Mouse (Mus musculus): ENCODE measurements at regions not wholly inside any gene's neighbourhood (a gene's known extent, or its start where the extent isn't known, plus 50 kb on each side); places are given as distances from the start of the nearest gene placed in this dataset.
"Not testable (repeated sequence)": the region's sequence is repeated elsewhere in the genome, so short reads cannot be mapped to it uniquely, and the experiment has no call there.

DNA sequence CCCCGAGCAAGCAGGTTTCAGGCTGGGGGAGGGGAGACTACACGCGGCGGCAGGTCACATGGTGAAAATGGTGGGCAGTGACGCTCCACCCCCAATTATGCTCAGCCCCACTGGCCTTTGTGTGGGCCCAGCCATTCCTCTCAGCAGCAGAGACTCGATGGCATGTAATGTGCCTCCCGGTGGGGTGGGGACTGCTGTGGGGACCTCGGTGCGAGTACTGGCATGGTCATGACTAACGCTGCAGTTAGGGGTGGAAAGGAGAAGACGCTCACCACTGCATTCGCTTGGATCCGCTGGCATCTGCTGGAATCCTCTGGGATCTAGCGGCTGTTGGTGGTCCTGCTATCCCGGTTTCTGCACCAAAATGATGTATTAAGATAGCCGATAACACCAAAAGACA lies 86.0 kb upstream of the Lemd2 start:
- H3K4me2 ChIP-seq (ENCODE audit: low read depth, low read length, poor library complexity, severe bottlenecking): no peak overlapping the region
- H3K27ac ChIP-seq (ENCODE audit: low read depth, low read length): no peak overlapping the region
- H3K4me3 ChIP-seq (ENCODE audit: low read depth, low read length): no peak overlapping the region
- no peak overlapping the region for H3K9ac ChIP-seq (replicated peaks; ENCODE audit: low read length, poor library complexity, severe bottlenecking)
- ATAC-seq (ENCODE audit: low FRiP score) (no peak), DNase-seq (ENCODE audit: low spot score) (no peak)
- no peak for TF ChIP-seq CTCF (IDR thresholded peaks at IDR 0.05)
- H3K36me3 ChIP-seq (ENCODE audit: insufficient read depth, low read length): no peaks in the 10 kb centered on the region
- 96% methylated on average over 16 of the region's 16 CpGs for WGBS
- no peaks in the 10 kb centered on the region for H3K9me3 ChIP-seq (ENCODE audit: low read length)
- H3K27me3 ChIP-seq (ENCODE audit: insufficient read depth, low read length): no peaks in the 10 kb centered on the region
- no peaks in the 10 kb centered on the region for H3K4me1 ChIP-seq (ENCODE audit: insufficient read depth, low read length)

DNA sequence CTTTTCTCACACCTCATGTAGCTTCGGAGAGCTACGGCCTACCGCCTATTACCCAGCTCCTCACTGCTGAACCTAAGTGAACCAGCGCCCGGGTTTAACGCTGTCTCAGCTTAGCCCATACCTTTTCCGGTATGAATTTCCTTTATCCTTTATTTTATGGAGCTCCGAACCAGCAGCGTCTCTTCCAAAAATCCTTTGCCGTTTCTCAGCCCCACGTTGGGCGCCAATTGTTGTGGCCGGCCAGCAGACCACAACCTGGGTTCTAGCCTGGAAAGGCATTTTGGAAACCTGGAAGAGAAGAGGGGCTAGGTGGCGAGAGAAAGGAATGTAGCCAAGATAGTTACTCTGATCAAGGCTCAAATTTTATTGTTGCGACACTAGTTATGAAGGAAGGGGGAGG lies 85.5 kb upstream of the Lemd2 start:
- not testable (repeated sequence) for H3K27me3 ChIP-seq (ENCODE audit: insufficient read depth, low read length); H3K36me3 ChIP-seq (ENCODE audit: insufficient read depth, low read length); ATAC-seq (ENCODE audit: low FRiP score); H3K9ac ChIP-seq (replicated peaks; ENCODE audit: low read length, poor library complexity, severe bottlenecking); H3K4me3 ChIP-seq (ENCODE audit: low read depth, low read length); H3K4me1 ChIP-seq (ENCODE audit: insufficient read depth, low read length); H3K4me2 ChIP-seq (ENCODE audit: low read depth, low read length, poor library complexity, severe bottlenecking); H3K9me3 ChIP-seq (ENCODE audit: low read length); H3K27ac ChIP-seq (ENCODE audit: low read depth, low read length); DNase-seq (ENCODE audit: low spot score)
- 93% methylated on average over 13 of the region's 15 CpGs for WGBS

DNA sequence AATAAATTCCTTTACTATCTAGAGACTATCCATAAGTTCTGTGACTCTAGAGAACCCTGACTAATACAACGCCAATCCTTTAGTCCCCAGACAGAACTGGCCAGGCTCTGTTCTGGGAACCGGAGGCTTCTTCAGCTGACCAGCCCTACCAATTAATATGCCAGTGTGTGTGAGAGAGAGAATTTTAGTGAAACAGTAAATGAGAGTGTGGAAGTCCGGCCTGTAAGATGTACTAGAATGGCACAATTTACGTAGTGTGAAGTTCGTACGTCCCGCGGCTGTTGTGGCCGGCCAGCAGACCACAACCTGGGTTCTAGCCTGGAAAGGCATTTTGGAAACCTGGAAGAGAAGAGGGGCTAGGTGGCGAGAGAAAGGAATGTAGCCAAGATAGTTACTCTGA lies 83.7 kb upstream of the Lemd2 start:
- WGBS: 97% methylated on average over 10 of the region's 10 CpGs
- not testable (repeated sequence) for ATAC-seq (ENCODE audit: low FRiP score)

DNA sequence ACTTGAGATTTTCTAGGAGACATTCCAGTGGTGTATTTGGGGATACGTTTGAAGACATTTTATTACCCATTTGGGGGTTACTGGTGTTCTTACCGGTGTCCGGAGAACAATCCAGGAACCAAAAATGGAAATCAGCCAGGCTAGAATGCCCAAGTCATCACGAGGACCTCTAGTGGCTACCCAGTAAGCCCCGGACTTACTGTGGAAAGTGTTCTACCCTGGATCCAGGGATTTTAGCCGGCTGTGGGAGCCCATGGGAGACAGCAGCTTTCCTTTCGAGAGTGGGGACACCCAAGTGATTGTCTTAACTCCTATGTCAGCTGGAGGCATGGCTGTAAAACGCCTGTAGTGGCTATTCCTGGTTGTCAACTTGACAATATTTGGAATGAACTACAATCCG lies 77.0 kb upstream of the Lemd2 start:
- H3K27me3 ChIP-seq (ENCODE audit: insufficient read depth, low read length): no peaks in the 10 kb centered on the region
- no peak overlapping the region for H3K4me3 ChIP-seq (ENCODE audit: low read depth, low read length)
- H3K9ac ChIP-seq (replicated peaks; ENCODE audit: low read length, poor library complexity, severe bottlenecking): no peak overlapping the region
- ATAC-seq (ENCODE audit: low FRiP score) (no peak), DNase-seq (ENCODE audit: low spot score) (no peak)
- no peaks in the 10 kb centered on the region for H3K4me1 ChIP-seq (ENCODE audit: insufficient read depth, low read length)
- 83% methylated on average over 9 of the region's 9 CpGs for WGBS
- H3K9me3 ChIP-seq (ENCODE audit: low read length): peaks cover 5% of the 10 kb centered on the region; the same call in 1 of the 2 replicates
- H3K4me2 ChIP-seq (ENCODE audit: low read depth, low read length, poor library complexity, severe bottlenecking): no peak overlapping the region
- no peak for TF ChIP-seq CTCF (IDR thresholded peaks at IDR 0.05)
- no peaks in the 10 kb centered on the region for H3K36me3 ChIP-seq (ENCODE audit: insufficient read depth, low read length)
- no peak overlapping the region for H3K27ac ChIP-seq (ENCODE audit: low read depth, low read length)

More for the DNA sequence above, 83.7 kb upstream of the Lemd2 start:
- H3K4me1 ChIP-seq (ENCODE audit: insufficient read depth, low read length); H3K9me3 ChIP-seq (ENCODE audit: low read length); H3K9ac ChIP-seq (replicated peaks; ENCODE audit: low read length, poor library complexity, severe bottlenecking); H3K36me3 ChIP-seq (ENCODE audit: insufficient read depth, low read length); H3K4me3 ChIP-seq (ENCODE audit: low read depth, low read length); H3K27ac ChIP-seq (ENCODE audit: low read depth, low read length); DNase-seq (ENCODE audit: low spot score); H3K27me3 ChIP-seq (ENCODE audit: insufficient read depth, low read length); H3K4me2 ChIP-seq (ENCODE audit: low read depth, low read length, poor library complexity, severe bottlenecking): not testable (repeated sequence)

DNA sequence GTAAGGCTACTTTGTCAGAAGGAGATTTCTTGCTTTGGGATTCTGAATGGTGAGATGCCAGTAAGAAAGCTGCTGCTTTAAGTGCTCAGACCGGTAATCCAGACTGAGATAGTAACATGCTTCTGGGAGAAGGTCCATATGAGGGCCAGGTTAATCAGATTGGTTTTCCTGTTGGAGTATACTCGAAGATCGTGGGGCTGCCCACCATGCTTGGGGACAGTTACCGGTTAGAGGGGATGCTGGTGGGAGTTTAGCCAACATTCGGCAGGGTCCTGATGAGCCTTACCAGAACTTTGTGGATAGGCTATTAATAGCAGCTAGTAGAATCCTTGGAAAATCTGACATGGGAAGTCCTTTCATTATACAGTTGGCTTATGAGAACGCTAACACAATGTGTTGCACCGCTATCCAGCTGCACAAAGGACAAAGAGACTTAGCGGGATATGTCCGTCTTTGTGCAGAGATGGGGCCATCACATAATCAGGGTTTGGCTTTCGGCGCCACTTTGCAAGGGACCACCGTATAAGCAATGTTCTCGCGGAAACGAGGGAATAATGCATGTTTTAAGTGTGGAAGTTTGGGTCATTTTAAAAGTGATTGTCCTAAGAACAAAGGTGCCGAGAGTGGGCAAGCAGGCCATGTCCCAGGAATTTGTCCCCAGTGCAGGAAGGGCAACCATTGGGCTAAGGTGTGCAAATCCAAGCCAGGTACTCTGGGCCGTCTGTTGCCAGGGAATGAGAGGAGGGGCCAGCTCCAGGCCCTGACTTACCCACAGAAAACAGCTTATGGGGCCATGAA lies 75.4 kb upstream of the Lemd2 start:
- H3K36me3 ChIP-seq (ENCODE audit: insufficient read depth, low read length); DNase-seq (ENCODE audit: low spot score); H3K4me3 ChIP-seq (ENCODE audit: low read depth, low read length); H3K9ac ChIP-seq (replicated peaks; ENCODE audit: low read length, poor library complexity, severe bottlenecking); H3K9me3 ChIP-seq (ENCODE audit: low read length); ATAC-seq (ENCODE audit: low FRiP score); H3K27ac ChIP-seq (ENCODE audit: low read depth, low read length); H3K4me1 ChIP-seq (ENCODE audit: insufficient read depth, low read length); H3K4me2 ChIP-seq (ENCODE audit: low read depth, low read length, poor library complexity, severe bottlenecking); H3K27me3 ChIP-seq (ENCODE audit: insufficient read depth, low read length): not testable (repeated sequence)
- WGBS: 94% methylated on average over 17 of the region's 17 CpGs

DNA sequence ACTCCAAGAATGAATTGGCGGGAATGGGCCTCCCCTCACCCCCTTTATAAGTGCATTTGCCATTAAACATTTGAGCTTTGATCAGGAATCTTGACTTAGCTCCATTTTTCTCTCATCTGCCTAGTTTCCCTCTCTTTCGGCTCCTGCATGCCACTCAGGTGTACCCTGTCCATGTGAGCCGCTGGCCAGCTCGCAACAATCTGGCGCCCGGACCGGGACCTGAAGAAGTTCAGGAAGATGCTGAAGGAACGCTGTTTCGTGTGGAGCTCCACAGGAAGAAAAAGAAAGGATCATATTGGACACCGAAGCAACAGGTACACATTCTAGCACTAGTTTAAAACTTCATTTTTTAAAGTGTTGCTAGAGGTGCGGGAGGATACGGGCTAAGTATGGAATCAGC lies 73.5 kb upstream of the Lemd2 start:
- not testable (repeated sequence) for H3K4me1 ChIP-seq (ENCODE audit: insufficient read depth, low read length); H3K4me2 ChIP-seq (ENCODE audit: low read depth, low read length, poor library complexity, severe bottlenecking); DNase-seq (ENCODE audit: low spot score); H3K36me3 ChIP-seq (ENCODE audit: insufficient read depth, low read length); ATAC-seq (ENCODE audit: low FRiP score); H3K27ac ChIP-seq (ENCODE audit: low read depth, low read length); H3K4me3 ChIP-seq (ENCODE audit: low read depth, low read length); H3K9ac ChIP-seq (replicated peaks; ENCODE audit: low read length, poor library complexity, severe bottlenecking); H3K27me3 ChIP-seq (ENCODE audit: insufficient read depth, low read length); H3K9me3 ChIP-seq (ENCODE audit: low read length)
- WGBS: 96% methylated on average over 12 of the region's 12 CpGs

DNA sequence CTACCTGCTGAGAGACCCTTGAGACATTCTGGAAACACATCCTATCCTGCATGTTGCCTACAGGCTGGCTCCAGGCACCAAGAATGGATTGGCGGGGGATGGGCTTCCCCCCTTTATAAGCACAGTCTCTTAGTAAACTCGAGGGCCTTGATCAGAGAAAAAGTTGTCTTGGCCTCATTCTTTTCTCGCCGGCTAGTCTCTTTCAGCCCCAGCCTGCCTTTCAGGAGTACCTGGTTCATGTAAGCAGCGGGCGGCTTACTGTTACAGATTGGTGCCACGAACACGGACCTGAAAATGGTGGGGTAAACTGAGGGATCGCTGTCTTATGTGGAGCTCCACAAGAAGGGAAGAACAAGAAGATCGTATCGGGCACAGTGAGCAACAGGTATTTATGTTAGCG lies 67.5 kb upstream of the Lemd2 start:
- not testable (repeated sequence) for H3K9ac ChIP-seq (replicated peaks; ENCODE audit: low read length, poor library complexity, severe bottlenecking); H3K36me3 ChIP-seq (ENCODE audit: insufficient read depth, low read length); H3K27ac ChIP-seq (ENCODE audit: low read depth, low read length); H3K4me1 ChIP-seq (ENCODE audit: insufficient read depth, low read length); H3K27me3 ChIP-seq (ENCODE audit: insufficient read depth, low read length); H3K9me3 ChIP-seq (ENCODE audit: low read length); H3K4me3 ChIP-seq (ENCODE audit: low read depth, low read length); DNase-seq (ENCODE audit: low spot score); ATAC-seq (ENCODE audit: low FRiP score); H3K4me2 ChIP-seq (ENCODE audit: low read depth, low read length, poor library complexity, severe bottlenecking)
- 90% methylated on average over 12 of the region's 12 CpGs for WGBS

DNA sequence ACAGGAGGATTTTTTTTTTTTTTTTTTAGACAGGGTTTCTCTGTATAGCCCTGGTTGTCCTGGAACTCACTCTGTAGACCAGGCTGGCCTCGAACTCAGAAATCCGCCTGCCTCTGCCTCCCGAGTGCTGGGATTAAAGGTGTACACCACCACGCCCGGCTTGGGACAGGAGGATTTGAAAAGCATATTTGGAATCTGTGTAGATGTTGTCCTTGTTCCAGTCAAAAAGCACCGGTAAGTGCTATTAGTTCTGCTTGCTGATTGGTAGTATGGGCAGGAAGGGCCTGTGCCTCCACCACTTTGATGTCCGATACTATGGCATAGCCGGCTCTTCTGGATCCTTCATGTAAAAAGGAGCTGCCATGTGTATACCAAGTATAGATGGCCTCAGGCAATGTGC lies 66.5 kb upstream of the Lemd2 start:
- ATAC-seq (ENCODE audit: low FRiP score); H3K36me3 ChIP-seq (ENCODE audit: insufficient read depth, low read length); H3K9me3 ChIP-seq (ENCODE audit: low read length); H3K9ac ChIP-seq (replicated peaks; ENCODE audit: low read length, poor library complexity, severe bottlenecking); H3K4me1 ChIP-seq (ENCODE audit: insufficient read depth, low read length); H3K4me2 ChIP-seq (ENCODE audit: low read depth, low read length, poor library complexity, severe bottlenecking); H3K27me3 ChIP-seq (ENCODE audit: insufficient read depth, low read length); H3K4me3 ChIP-seq (ENCODE audit: low read depth, low read length); DNase-seq (ENCODE audit: low spot score); H3K27ac ChIP-seq (ENCODE audit: low read depth, low read length): not testable (repeated sequence)
- WGBS: 95% methylated on average over 8 of the region's 8 CpGs

DNA sequence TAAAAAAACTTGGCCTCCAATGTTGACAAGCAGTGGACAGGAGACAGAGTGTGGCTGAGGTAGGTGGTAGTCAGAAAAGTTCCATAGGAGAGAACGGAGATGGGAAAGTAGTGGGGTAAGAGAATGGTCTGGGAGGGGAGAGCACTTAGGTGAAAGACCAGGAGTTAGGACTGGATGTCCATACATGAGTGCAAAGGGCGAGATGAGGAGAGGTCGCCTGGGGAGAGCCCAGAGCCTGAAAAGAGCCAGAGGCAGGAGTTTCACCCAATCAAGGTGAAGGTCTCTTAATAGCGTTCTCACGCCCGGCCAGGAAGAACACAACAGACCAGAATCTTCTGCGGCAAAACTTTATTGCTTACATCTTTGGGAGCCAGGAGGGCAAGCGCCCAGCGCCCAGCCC lies 60.3 kb upstream of the Lemd2 start:
- H3K36me3 ChIP-seq (ENCODE audit: insufficient read depth, low read length); DNase-seq (ENCODE audit: low spot score); H3K9me3 ChIP-seq (ENCODE audit: low read length); H3K27ac ChIP-seq (ENCODE audit: low read depth, low read length); H3K27me3 ChIP-seq (ENCODE audit: insufficient read depth, low read length); H3K4me3 ChIP-seq (ENCODE audit: low read depth, low read length); H3K9ac ChIP-seq (replicated peaks; ENCODE audit: low read length, poor library complexity, severe bottlenecking); H3K4me1 ChIP-seq (ENCODE audit: insufficient read depth, low read length); ATAC-seq (ENCODE audit: low FRiP score); H3K4me2 ChIP-seq (ENCODE audit: low read depth, low read length, poor library complexity, severe bottlenecking): not testable (repeated sequence)
- WGBS: 95% methylated on average over 6 of the region's 9 CpGs

All from midbrain, postnatal 0 days (tissue).